Comparison of ENCODE assay signal across 24 mouse cellular contexts in genomic region chr17:4209650-4210049, GRCm38 (mm10).
DNase-seq lines count a peak whose midpoint lies in the region; ATAC-seq lines count a peak whose summit lies in the region.
"Had no signal": no experiment of that assay in that cellular context is flagged by ENCODE, and none has a peak within 500 bp of the region (broad histone marks: within the 10 kb centered on the region; RNA-seq: fewer than 3 reads in every experiment).

No protein-coding gene starts in this region.

- peak; percentile 27; the same call in 1 of the 2 replicates for ATAC-seq in granulocyte monocyte progenitor cell, adult 5-6 weeks (replicated peaks; ENCODE audit: poor library complexity, severe bottlenecking)
- ATAC-seq: forebrain, embryonic 13.5 days; inflammation-experienced regulatory T-cells, adult 6 months; midbrain, embryonic 15.5 days had no signal

- peak; percentile 24 to 28 for DNase-seq in cerebellum, postnatal 14 days
- DNase-seq in cerebellum, postnatal 36 days: no peak
- DNase-seq in heart, postnatal 10 days: peak; percentile 34 to 41
- no peak for DNase-seq in heart, embryonic 10.5 days (ENCODE audit: low spot score)
- DNase-seq in kidney, postnatal 4 days: peak; percentile 45 to 58
- no peak for DNase-seq in kidney, adult 8-10 months
- DNase-seq in adrenal gland, adult 18-20 months (ENCODE audit: low spot score in 2 of 2): no peak
- DNase-seq: adrenal gland, postnatal 10 days; cerebellum, adult 9-10 months; kidney, adult 18-20 months; retina, postnatal 1 day; spleen, adult 18-20 months; thymus, postnatal 14 days had no signal

- H3K4me1 ChIP-seq in heart, embryonic 10.5 days: no peaks in the 10 kb centered on the region
- H3K4me1 ChIP-seq: forebrain, embryonic 13.5 days; hindbrain, embryonic 10.5 days; midbrain, embryonic 10.5 days; neural tube, embryonic 15.5 days had no signal

- intact Hi-C loops in heart, postnatal 10 days (cut with DNase I): no loop called here

- H3K27me3 ChIP-seq in heart, embryonic 10.5 days (ENCODE audit: insufficient read depth, poor library complexity, severe bottlenecking): no peaks in the 10 kb centered on the region
- H3K27me3 ChIP-seq: forebrain, embryonic 13.5 days; hindbrain, embryonic 15.5 days; limb, embryonic 13.5 days; midbrain, embryonic 15.5 days; neural tube, embryonic 15.5 days had no signal

- 81% methylated on average over 8 of the region's 8 CpGs for WGBS in heart, embryonic 10.5 days

- no peaks in the 10 kb centered on the region for H3K9me3 ChIP-seq in heart, embryonic 10.5 days
- H3K9me3 ChIP-seq: forebrain, embryonic 13.5 days; G1E; hindbrain, embryonic 10.5 days; hindbrain, embryonic 15.5 days; limb, embryonic 13.5 days; midbrain, embryonic 10.5 days; midbrain, embryonic 15.5 days; neural tube, embryonic 15.5 days had no signal

- H3K36me3 ChIP-seq in heart, embryonic 10.5 days: no peaks in the 10 kb centered on the region
- H3K36me3 ChIP-seq: G1E; hindbrain, embryonic 10.5 days; hindbrain, embryonic 15.5 days; limb, embryonic 13.5 days; midbrain, embryonic 10.5 days; midbrain, embryonic 15.5 days; neural tube, embryonic 15.5 days had no signal

- no peak overlapping the region for H3K4me3 ChIP-seq in heart, embryonic 10.5 days
- H3K4me3 ChIP-seq: forebrain, embryonic 13.5 days; hindbrain, embryonic 10.5 days; hindbrain, embryonic 15.5 days; limb, embryonic 13.5 days; midbrain, embryonic 10.5 days; midbrain, embryonic 15.5 days; neural tube, embryonic 15.5 days had no signal

- no peak overlapping the region for H3K27ac ChIP-seq in heart, embryonic 10.5 days
- H3K27ac ChIP-seq: forebrain, embryonic 13.5 days; hindbrain, embryonic 10.5 days; hindbrain, embryonic 15.5 days; kidney, postnatal 0 days; limb, embryonic 13.5 days; midbrain, embryonic 10.5 days; midbrain, embryonic 15.5 days; neural tube, embryonic 15.5 days had no signal

Comparison
In these comparisons a context has a peak if more than half of its experiments do, and no peak if none do; other contexts are left out.
1. DNase-seq: peak in cerebellum, postnatal 14 days (2 of 2), heart, postnatal 10 days (2 of 2) and kidney, postnatal 4 days (2 of 2); none in cerebellum, postnatal 36 days (0 of 2), heart, embryonic 10.5 days (single experiment), kidney, adult 8-10 months (0 of 2) and adrenal gland, adult 18-20 months (0 of 2).